13 mouse cellular contexts compared by ENCODE assay signal in genomic region chr3:89629811-89630210, GRCm38 (mm10).
DNase-seq lines count a peak whose midpoint lies in the region; ATAC-seq lines count a peak whose summit lies in the region.
"Had no signal": no experiment of that assay in that cellular context is flagged by ENCODE, and none has a peak within 500 bp of the region (broad histone marks: within the 10 kb centered on the region; RNA-seq: fewer than 3 reads in every experiment).

No protein-coding gene starts in this region.

- peak overlapping the region; percentile 60 for H3K27ac ChIP-seq in forebrain, embryonic 15.5 days (replicated peaks)
- no peak overlapping the region; the same call in 1 of the 2 replicates for H3K27ac ChIP-seq in forebrain, embryonic 13.5 days
- peak overlapping the region; percentile 52 for H3K27ac ChIP-seq in kidney, embryonic 15.5 days
- H3K27ac ChIP-seq: embryonic facial prominence, embryonic 13.5 days; neural tube, embryonic 15.5 days had no signal

- no peaks in the 10 kb centered on the region for H3K36me3 ChIP-seq in forebrain, embryonic 15.5 days
- no peaks in the 10 kb centered on the region for H3K36me3 ChIP-seq in forebrain, embryonic 13.5 days (ENCODE audit: poor library complexity, severe bottlenecking)
- no peaks in the 10 kb centered on the region for H3K36me3 ChIP-seq in kidney, embryonic 15.5 days
- H3K36me3 ChIP-seq: embryonic facial prominence, embryonic 13.5 days; neural tube, embryonic 15.5 days had no signal

- no peaks in the 10 kb centered on the region for H3K9me3 ChIP-seq in forebrain, embryonic 15.5 days
- H3K9me3 ChIP-seq in forebrain, embryonic 13.5 days (replicated peaks) = no peaks in the 10 kb centered on the region
- no peaks in the 10 kb centered on the region for H3K9me3 ChIP-seq in kidney, embryonic 15.5 days (replicated peaks)
- H3K9me3 ChIP-seq: embryonic facial prominence, embryonic 13.5 days; neural tube, embryonic 15.5 days had no signal

- H3K4me2 ChIP-seq in forebrain, embryonic 15.5 days (replicated peaks) = no peak overlapping the region
- no peak overlapping the region for H3K4me2 ChIP-seq in forebrain, embryonic 13.5 days
- H3K4me2 ChIP-seq in kidney, embryonic 15.5 days = no peak overlapping the region
- H3K4me2 ChIP-seq: embryonic facial prominence, embryonic 13.5 days; neural tube, embryonic 15.5 days had no signal

- H3K27me3 ChIP-seq in forebrain, embryonic 15.5 days = no peaks in the 10 kb centered on the region
- no peaks in the 10 kb centered on the region for H3K27me3 ChIP-seq in forebrain, embryonic 13.5 days
- H3K27me3 ChIP-seq in kidney, embryonic 15.5 days = no peaks in the 10 kb centered on the region
- H3K27me3 ChIP-seq: embryonic facial prominence, embryonic 13.5 days; neural tube, embryonic 15.5 days had no signal

- ATAC-seq in forebrain, embryonic 15.5 days (replicated peaks) = no peak
- ATAC-seq in forebrain, embryonic 13.5 days = no peak
- no peak for ATAC-seq in kidney, embryonic 15.5 days (replicated peaks; ENCODE audit: low FRiP score)

- intact Hi-C loops in left cerebral cortex, postnatal 14 days (cut with DNase I) = loop anchor here (5.0 kb wide), 1 partner anchor 42 kb away; no protein-coding TSS in a partner anchor

- H3K4me1 ChIP-seq in forebrain, embryonic 15.5 days = peaks cover 28% of the 10 kb centered on the region
- H3K4me1 ChIP-seq in forebrain, embryonic 13.5 days = peaks cover 36% of the 10 kb centered on the region
- H3K4me1 ChIP-seq in kidney, embryonic 15.5 days = peaks cover 26% of the 10 kb centered on the region

- 76% methylated on average over 3 of the region's 3 CpGs for whole genome bisulfite sequencing in forebrain, embryonic 15.5 days
- WGBS in forebrain, embryonic 13.5 days = 85% methylated on average over 3 of the region's 3 CpGs
- 60% methylated on average over 3 of the region's 3 CpGs for WGBS in kidney, embryonic 15.5 days

- H3K9ac ChIP-seq in forebrain, embryonic 15.5 days (replicated peaks) = no peak overlapping the region
- no peak overlapping the region for H3K9ac ChIP-seq in forebrain, embryonic 13.5 days
- no peak overlapping the region for H3K9ac ChIP-seq in kidney, embryonic 15.5 days
- H3K9ac ChIP-seq: embryonic facial prominence, embryonic 13.5 days; neural tube, embryonic 15.5 days had no signal

- DNase-seq in kidney, postnatal 25 days = no peak
- DNase-seq in lung, postnatal 10 days = peak; percentile 26
- DNase-seq in lung, adult 18-20 months = no peak
- DNase-seq in left cerebral cortex, postnatal 14 days (ENCODE audit: low spot score in 2 of 2) = no peak
- no peak for DNase-seq in frontal cortex, postnatal 25 days (ENCODE audit: low spot score in 2 of 2)
- DNase-seq: adrenal gland, postnatal 14 days; cerebellum, adult 8-10 months; retina, postnatal 1 day had no signal

- H3K4me3 ChIP-seq in forebrain, embryonic 15.5 days = no peak overlapping the region
- no peak overlapping the region for H3K4me3 ChIP-seq in forebrain, embryonic 13.5 days
- no peak overlapping the region for H3K4me3 ChIP-seq in kidney, embryonic 15.5 days (replicated peaks)
- H3K4me3 ChIP-seq: embryonic facial prominence, embryonic 13.5 days; neural tube, embryonic 15.5 days had no signal
